Mouse (Mus musculus) liver, embryonic 13.5 days (tissue): ENCODE data around the gene Hspb1. TPM values are rescaled to one million over a fixed set of nuclear protein-coding genes. Genes with fewer than 3 reads are reported as not detected.

Experiments
- ATAC-seq: fragments of 200-750 bp; cut with Nextera tagmentation; 2 replicates; pipeline ENCODE4 v1.8.0; 2017; ENCODE audit warnings: low read depth, mild to moderate bottlenecking, moderate number of reproducible peaks, moderate library complexity
- DNase-seq: peaks from one replicate; pipeline ENCODE4 v3.0.0; 2022
- H3K27ac ChIP-seq: fragments of 300-500 bp; sonication (generic); 2 replicates; pipeline ENCODE4 v1.5.1; 2015; ENCODE audit warnings: moderate library complexity, mild to moderate bottlenecking, inconsistent platforms
- H3K27me3 ChIP-seq: fragments of 300-500 bp; sonication (generic); 2 replicates; pipeline ENCODE4 v1.6.1; 2015; ENCODE audit warnings: mild to moderate bottlenecking, inconsistent platforms
- H3K36me3 ChIP-seq: fragments of 300-500 bp; sonication (generic); 2 replicates; pipeline ENCODE4 v1.6.1; 2015; ENCODE audit warnings: mild to moderate bottlenecking, inconsistent platforms
- H3K4me1 ChIP-seq: fragments of 300-500 bp; sonication (generic); replicated peaks from 2 replicates; pipeline ENCODE4 v1.6.1; 2015; ENCODE audit warnings: inconsistent platforms
- H3K4me2 ChIP-seq: fragments of 300-500 bp; sonication (generic); 2 replicates; pipeline ENCODE4 v1.6.1; 2015; ENCODE audit warnings: inconsistent platforms, mild to moderate bottlenecking, moderate library complexity
- H3K4me3 ChIP-seq: fragments of 300-500 bp; sonication (generic); replicated peaks from 2 replicates; pipeline ENCODE4 v1.5.1; 2015; ENCODE audit warnings: mild to moderate bottlenecking, inconsistent platforms
- H3K9ac ChIP-seq: fragments of 300-500 bp; sonication (generic); 2 replicates; pipeline ENCODE4 v1.6.1; 2015; ENCODE audit warnings: mild to moderate bottlenecking, inconsistent platforms
- H3K9me3 ChIP-seq: fragments of 300-500 bp; sonication (generic); replicated peaks from 2 replicates; pipeline ENCODE4 v1.6.1; 2016; ENCODE audit warnings: inconsistent platforms
- WGBS: fragments of 180-500 bp; shearing (Covaris S2); methylation state at CpG from one replicate; pipeline ENCODE4 v1.1.7; 2015; ENCODE audit not compliant: insufficient replicate concordance; 5-methylcytosine and 5-hydroxymethylcytosine counted together
- polyA plus RNA-seq: library from polyadenylated mRNA; unstranded; fragments of >200 nt; fragmentation: Nextera tagmentation; extraction: Ambion mirVana; gene quantifications from 2 replicates; pipeline ENCODE4 v1.2.1, GENCODE M21; 2015

The Hspb1 gene
- polyA plus RNA-seq, 1 experiment from 2014 or later: 7.3 TPM

- ATAC-seq (no peak), DNase-seq (no peak)
- 1% methylated on average over 75 of the region's 89 CpGs for WGBS
- Histone ChIP-seq H3K4me2 (peak overlapping the region; percentile 51), H3K4me3 (peak overlapping the region; percentile 38), H3K36me3 (no peaks in the 10 kb centered on the region), H3K4me1 (peaks cover 7% of the 10 kb centered on the region; the same call in 1 of the 2 replicates), H3K9me3 (no peaks in the 10 kb centered on the region), H3K9ac (no peak overlapping the region), H3K27me3 (peaks cover 93% of the 10 kb centered on the region), H3K27ac (no peak overlapping the region)
Observed at GRCm38 (mm10) chr5:135867637-135868593, 19.8 kb upstream of the Hspb1 start.

GRCm38 (mm10) chr5:135868653-135869052 lies 19.1 kb upstream of the Hspb1 start:
- H3K4me3 ChIP-seq: no peak overlapping the region
- H3K27ac ChIP-seq: no peak overlapping the region
- H3K27me3 ChIP-seq: peaks cover 99% of the 10 kb centered on the region
- no peak overlapping the region for H3K9ac ChIP-seq
- no peak for ATAC-seq
- no peaks in the 10 kb centered on the region for H3K9me3 ChIP-seq
- 6% methylated on average over 27 of the region's 27 CpGs for WGBS
- H3K36me3 ChIP-seq: no peaks in the 10 kb centered on the region
- H3K4me1 ChIP-seq: peaks cover 7% of the 10 kb centered on the region; the same call in 1 of the 2 replicates
- DNase-seq: no peak
- H3K4me2 ChIP-seq: 0 out of 2 replicates have a peak overlapping the region, but pooled peaks have one; percentile 51

- H3K36me3 ChIP-seq: no peaks in the 10 kb centered on the region
- no peak for ATAC-seq
- H3K9me3 ChIP-seq: no peaks in the 10 kb centered on the region
- 43% methylated on average over 14 of the region's 14 CpGs for WGBS
- peaks cover 94% of the 10 kb centered on the region for H3K27me3 ChIP-seq
- H3K4me2 ChIP-seq: no peak overlapping the region
- peaks cover 7% of the 10 kb centered on the region; the same call in 1 of the 2 replicates for H3K4me1 ChIP-seq
- H3K4me3 ChIP-seq: no peak overlapping the region
- H3K27ac ChIP-seq: no peak overlapping the region
- DNase-seq: no peak
- H3K9ac ChIP-seq: no peak overlapping the region
Observed at GRCm38 (mm10) chr5:135869661-135870423, 17.9 kb upstream of the Hspb1 start.

GRCm38 (mm10) chr5:135870505-135870904 lies 17.2 kb upstream of the Hspb1 start:
- Histone ChIP-seq H3K4me3 (no peak overlapping the region), H3K27ac (no peak overlapping the region), H3K27me3 (peaks cover 90% of the 10 kb centered on the region), H3K36me3 (no peaks in the 10 kb centered on the region), H3K9me3 (no peaks in the 10 kb centered on the region), H3K4me1 (peaks cover 7% of the 10 kb centered on the region; the same call in 1 of the 2 replicates), H3K9ac (no peak overlapping the region), H3K4me2 (no peak overlapping the region)
- DNase-seq (no peak), ATAC-seq (no peak)
- 70% methylated on average over 5 of the region's 5 CpGs for WGBS

- DNase-seq: no peak
- H3K4me2 ChIP-seq: no peak overlapping the region
- WGBS: 24% methylated on average over 16 of the region's 16 CpGs
Observed at GRCm38 (mm10) chr5:135872996-135873395, 14.7 kb upstream of the Hspb1 start.

GRCm38 (mm10) chr5:135873753-135874152 lies 14.0 kb upstream of the Hspb1 start:
- no peak overlapping the region for H3K4me3 ChIP-seq
- ATAC-seq (no peak), DNase-seq (no peak)
- 37% methylated on average over 9 of the region's 9 CpGs for WGBS
- no peaks in the 10 kb centered on the region for H3K36me3 ChIP-seq
- peaks cover 9% of the 10 kb centered on the region for H3K4me1 ChIP-seq
- no peak overlapping the region for H3K4me2 ChIP-seq
- no peaks in the 10 kb centered on the region for H3K9me3 ChIP-seq
- no peak overlapping the region for H3K9ac ChIP-seq
- peaks cover 59% of the 10 kb centered on the region for H3K27me3 ChIP-seq
- H3K27ac ChIP-seq: no peak overlapping the region

More at GRCm38 (mm10) chr5:135872996-135873395, 14.7 kb upstream of the Hspb1 start:
- ATAC-seq: no peak
- H3K27me3 ChIP-seq: peaks cover 66% of the 10 kb centered on the region
- no peaks in the 10 kb centered on the region for H3K9me3 ChIP-seq
- no peak overlapping the region for H3K9ac ChIP-seq
- no peak overlapping the region for H3K4me3 ChIP-seq
- no peak overlapping the region for H3K27ac ChIP-seq
- no peaks in the 10 kb centered on the region for H3K36me3 ChIP-seq
- H3K4me1 ChIP-seq: peaks cover 11% of the 10 kb centered on the region

GRCm38 (mm10) chr5:135877180-135877579 lies 10.5 kb upstream of the Hspb1 start:
- Histone ChIP-seq H3K9ac (no peak overlapping the region), H3K4me1 (peaks cover 16% of the 10 kb centered on the region), H3K27ac (no peak overlapping the region), H3K4me3 (no peak overlapping the region), H3K9me3 (no peaks in the 10 kb centered on the region), H3K4me2 (peak overlapping the region; percentile 56), H3K36me3 (no peaks in the 10 kb centered on the region), H3K27me3 (peaks cover 25% of the 10 kb centered on the region)
- WGBS: 13% methylated on average over 8 of the region's 8 CpGs
- DNase-seq: no peak
- no peak for ATAC-seq

- no peak for DNase-seq
- H3K4me2 ChIP-seq: peak overlapping the region; percentile 56
- WGBS: 3% methylated on average over 16 of the region's 16 CpGs
- H3K4me3 ChIP-seq: peak overlapping the region; percentile 37
- peaks cover 18% of the 10 kb centered on the region for H3K27me3 ChIP-seq
- peak overlapping the region; percentile 4; the same call in 1 of the 2 replicates for H3K9ac ChIP-seq
- H3K9me3 ChIP-seq: no peaks in the 10 kb centered on the region
- H3K36me3 ChIP-seq: no peaks in the 10 kb centered on the region
- H3K4me1 ChIP-seq: peaks cover 16% of the 10 kb centered on the region
- no peak for ATAC-seq
- H3K27ac ChIP-seq: no peak overlapping the region
Observed at GRCm38 (mm10) chr5:135877831-135878231, 9.9 kb upstream of the Hspb1 start.

- no peak for ATAC-seq
- no peaks in the 10 kb centered on the region for H3K9me3 ChIP-seq
- no peak for DNase-seq
- H3K27ac ChIP-seq: no peak overlapping the region
- H3K9ac ChIP-seq: no peak overlapping the region
- no peaks in the 10 kb centered on the region for H3K36me3 ChIP-seq
- H3K4me1 ChIP-seq: peaks cover 16% of the 10 kb centered on the region
- 50% methylated on average over 13 of the region's 13 CpGs for WGBS
- no peak overlapping the region for H3K4me3 ChIP-seq
- H3K27me3 ChIP-seq: peaks cover 7% of the 10 kb centered on the region; the same call in 1 of the 2 replicates
- H3K4me2 ChIP-seq: no peak overlapping the region
Observed at GRCm38 (mm10) chr5:135879449-135880158, 8.1 kb upstream of the Hspb1 start.

- ATAC-seq: no peak
- no peaks in the 10 kb centered on the region for H3K36me3 ChIP-seq
- 59% methylated on average over 6 of the region's 6 CpGs for WGBS
Observed at GRCm38 (mm10) chr5:135884641-135885040, 3.1 kb upstream of the Hspb1 start.

More at GRCm38 (mm10) chr5:135884641-135885040, 3.1 kb upstream of the Hspb1 start:
- Histone ChIP-seq H3K4me3 (no peak overlapping the region), H3K27me3 (peaks cover 48% of the 10 kb centered on the region), H3K9ac (no peak overlapping the region), H3K9me3 (no peaks in the 10 kb centered on the region), H3K4me2 (no peak overlapping the region), H3K27ac (no peak overlapping the region), H3K4me1 (peaks cover 5% of the 10 kb centered on the region)
- no peak for DNase-seq
